Mouse (Mus musculus) urinary bladder, adult 2 months (tissue): Measurements from ENCODE around the gene F12. TPM values are rescaled to one million over a fixed set of nuclear protein-coding genes. Genes with fewer than 3 reads are reported as not detected.

Experiments used
- DNase-seq: peaks from one replicate; pipeline ENCODE4 v3.0.0; 2022; ENCODE audit warnings: low spot score
- polyA plus RNA-seq: library from polyadenylated mRNA; depleted of rRNA; stranded (reverse); fragments of >200 nt; gene quantifications from 2 replicates; pipeline ENCODE4 v1.2.3, GENCODE M21; 2012

F12 gene
- polyA plus RNA-seq, 1 experiment, result 0.07 TPM

DNA sequence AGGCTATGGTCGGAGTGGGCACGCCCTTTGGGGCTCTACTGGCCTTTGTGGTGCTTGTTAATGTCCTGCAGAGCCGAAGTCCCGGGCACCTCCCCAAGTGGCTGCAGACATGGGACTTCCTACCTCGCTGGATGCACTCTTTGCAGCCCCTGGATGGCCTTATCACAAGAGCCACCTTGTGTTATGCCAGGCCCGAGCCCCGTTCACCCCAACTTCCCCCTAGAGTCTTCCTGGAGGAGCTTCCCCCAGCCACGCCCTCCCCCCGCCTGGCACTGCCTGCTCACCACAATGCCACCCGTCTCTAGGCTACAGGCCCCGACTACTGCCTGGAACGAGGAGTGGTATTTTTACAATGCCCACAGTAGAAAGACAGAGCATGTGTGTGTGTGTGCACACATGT lies 13.3 kb downstream of the F12 start:
- DNase-seq, result no peak

DNA sequence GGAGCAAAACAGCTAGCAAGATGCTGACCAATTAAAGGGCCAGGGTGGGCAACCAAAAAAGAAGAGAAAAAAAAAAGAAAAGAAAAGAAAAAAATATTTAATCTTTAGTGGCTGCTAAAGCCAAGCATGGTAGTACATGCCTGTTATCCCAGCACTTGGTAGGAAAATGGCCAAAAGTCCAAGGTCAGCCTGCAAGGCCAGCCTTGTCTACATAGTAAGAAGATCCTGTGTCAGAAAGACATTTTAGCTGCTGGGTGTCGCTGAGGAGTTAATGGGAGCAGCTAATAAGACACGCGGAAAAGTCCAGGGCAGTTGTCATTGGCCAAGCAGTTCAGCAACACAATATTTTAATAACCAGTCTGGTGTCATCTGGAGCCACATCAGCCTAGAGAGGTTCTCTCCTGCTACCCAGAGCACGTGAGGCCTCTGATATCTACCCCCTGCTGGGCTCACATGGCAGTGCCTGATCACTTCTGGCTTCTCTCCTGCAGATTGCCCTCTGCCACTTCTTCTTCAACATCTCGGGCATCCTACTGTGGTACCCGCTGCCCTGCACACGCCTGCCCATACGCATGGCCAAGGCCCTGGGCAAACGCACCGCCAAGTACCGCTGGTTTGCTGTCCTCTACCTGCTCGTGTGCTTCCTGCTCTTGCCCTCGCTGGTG lies 13.8 kb downstream of the F12 start:
- no peak for DNase-seq

DNA sequence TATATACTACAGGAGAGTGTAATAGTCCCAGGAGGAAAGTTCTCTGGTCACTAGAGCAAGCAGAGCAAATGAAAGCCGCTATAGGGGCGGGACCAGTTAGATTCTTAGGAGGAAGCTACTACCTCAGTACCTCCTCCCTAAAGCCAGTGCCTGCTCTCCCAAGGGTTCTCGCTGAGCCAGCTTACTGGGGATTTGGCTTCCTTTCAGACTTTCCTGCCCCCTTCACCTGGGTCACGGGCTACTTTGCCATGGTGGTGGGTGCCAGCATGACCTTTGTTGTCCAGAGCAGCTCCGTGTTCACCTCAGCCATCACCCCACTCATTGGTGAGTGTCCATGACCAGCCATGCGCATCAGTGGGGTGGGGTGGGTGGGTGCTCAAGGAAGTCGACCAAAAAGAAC lies 14.8 kb downstream of the F12 start:
- DNase-seq, result no peak

GRCm38 (mm10) chr13:55408546-55409120 lies 18.0 kb downstream of the F12 start:
- DNase-seq, result no peak

DNA sequence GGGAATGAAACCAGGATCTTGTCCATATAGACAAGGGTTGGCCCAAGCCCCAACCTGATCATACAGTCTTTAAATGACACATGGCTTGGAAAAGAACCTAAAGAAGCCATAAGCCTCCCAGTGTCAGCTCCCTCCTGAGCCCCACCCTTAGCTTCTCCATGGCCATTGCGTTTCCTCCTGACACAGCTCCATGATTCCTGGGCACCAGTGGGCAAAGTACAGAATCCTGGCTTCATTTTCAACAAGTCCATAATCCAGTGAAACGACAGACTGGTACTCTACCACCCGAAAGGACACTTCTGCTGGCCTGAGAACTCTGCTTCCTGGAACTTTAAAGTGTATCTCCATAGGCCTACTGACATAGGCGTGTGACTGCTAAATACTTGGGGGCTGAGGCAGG lies 19.3 kb downstream of the F12 start:
- DNase-seq, result no peak

GRCm38 (mm10) chr13:55405783-55406390 lies 20.7 kb downstream of the F12 start:
- DNase-seq, result no peak

GRCm38 (mm10) chr13:55404853-55405782 lies 21.5 kb downstream of the F12 start:
- peak; percentile 60 for DNase-seq

DNA sequence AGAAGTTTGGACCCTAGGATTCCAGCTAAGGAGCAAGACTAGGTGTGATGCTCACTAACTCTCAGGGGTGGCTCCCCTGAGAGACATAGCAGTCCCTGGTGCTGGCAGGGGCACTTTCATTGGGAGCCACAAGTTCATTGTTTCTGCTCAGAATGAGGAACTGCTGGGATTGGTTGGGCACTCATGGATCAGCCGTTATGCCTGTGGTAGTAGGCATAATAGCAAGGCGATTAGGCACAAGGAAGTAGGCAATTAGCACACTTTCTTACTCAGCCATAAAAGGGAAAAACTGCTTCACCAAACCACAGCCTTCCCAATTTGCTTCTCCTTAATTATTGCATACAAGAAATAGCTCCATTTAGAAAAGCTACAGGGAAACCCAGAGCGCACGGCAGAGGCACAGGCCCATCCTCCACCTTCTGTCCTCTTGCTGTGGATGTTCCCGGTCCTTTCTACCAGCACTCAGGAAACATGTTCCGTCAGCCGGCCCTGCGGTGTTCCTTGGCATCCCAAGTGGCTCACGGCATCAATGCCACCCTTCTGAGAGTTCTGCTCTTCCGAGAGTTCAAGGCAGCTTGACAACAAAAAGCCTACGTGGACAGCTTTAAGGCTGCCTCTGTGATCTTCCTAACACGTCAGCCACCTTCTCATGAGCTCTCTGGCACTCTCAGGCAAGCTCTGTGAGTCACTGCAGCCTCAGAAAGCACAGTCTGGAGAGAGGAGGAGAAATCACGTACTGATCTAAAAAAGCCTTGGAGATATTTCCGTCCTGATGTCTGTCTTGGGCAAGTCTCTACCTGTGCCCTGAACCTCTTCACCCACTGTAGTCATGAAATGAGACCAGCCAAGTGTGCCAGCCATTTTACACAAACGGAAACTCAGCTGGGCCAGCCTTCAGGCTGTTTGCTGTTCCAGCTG lies 22.4 kb downstream of the F12 start:
- DNase-seq, result no peak

- DNase-seq, result no peak
Observed at GRCm38 (mm10) chr13:55403266-55403665, 23.3 kb downstream of the F12 start.

- no peak for DNase-seq
Observed at GRCm38 (mm10) chr13:55400039-55400346, 26.6 kb downstream of the F12 start.

DNA sequence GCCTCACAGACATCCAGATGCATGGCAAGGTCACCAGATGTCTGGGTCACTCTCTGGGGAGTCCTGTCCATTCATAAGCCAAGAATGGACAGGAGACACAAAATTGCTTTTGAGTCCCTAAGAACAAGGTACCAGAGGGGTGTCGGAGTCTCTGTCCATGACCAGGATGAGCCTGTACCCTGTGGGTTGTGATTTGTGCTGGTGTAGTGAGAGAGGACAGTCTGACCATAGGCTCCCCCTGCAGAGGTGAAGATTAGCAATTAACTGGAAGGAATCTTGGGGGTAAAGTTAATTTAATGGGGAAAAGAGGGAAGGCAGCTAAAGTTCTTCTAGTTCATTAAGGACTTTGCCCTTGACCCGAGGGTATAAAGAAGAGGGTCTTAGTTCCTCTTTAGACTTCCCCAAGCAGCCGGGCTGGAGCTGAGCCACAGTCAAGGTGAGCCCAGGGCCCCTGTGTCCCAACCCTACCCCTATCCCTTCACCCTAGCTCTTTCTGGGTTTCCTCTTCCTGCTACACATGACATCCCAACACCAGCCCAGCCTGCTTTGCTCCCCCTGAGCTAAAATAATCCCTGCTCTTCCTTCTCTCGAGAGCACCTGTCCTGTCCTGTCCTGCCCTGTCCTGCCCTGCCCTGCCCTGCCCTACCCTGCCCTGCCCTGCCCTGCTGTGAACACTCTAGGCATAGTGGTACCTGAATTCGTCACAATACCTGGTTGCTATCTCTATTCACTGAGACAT lies 27.1 kb downstream of the F12 start:
- DNase-seq, result no peak

DNA sequence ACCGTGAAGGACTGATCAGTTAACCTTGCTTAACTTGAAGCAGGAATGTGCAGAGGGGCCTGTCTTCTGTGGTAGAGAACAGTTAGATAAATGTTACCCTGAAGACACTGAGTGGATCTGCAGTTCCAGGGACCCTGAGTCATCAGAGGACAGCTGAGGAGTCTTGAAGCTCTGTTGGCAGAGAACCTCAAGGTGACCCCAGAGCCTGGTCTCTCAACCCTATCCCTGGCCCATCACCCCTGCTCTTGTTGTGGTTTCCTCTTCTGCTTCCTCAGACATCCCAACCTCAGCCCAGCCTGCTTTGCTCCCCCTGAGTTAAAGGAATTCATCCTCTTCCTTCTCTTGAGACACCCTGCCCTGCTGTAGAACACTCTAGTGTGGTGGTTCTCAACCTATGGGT lies 28.5 kb downstream of the F12 start, which contains the start of gene Slc34a1:
Gene Slc34a1 (plus strand): TSS at position 100 of the 400 bp plus-strand sequence.
- DNase-seq, result no peak

DNA sequence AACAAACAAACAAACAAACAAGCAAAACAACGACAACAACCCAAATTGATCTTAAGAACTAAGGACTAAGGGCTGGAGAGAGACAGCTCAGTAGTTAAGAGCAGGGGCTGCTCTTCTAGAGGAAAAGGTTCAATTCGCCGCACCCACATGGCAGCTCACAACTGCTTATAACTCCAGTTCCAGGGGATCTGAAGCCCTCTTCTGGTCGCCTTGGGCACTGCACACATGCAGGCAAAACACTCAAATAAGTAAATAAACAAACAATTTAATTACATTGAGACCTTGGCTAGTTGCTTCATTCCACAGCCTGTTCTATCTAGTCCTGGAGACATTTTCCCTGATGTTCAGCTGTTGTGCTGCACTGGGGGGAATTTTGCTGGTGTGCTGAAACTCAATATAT lies 33.7 kb downstream of the F12 start:
- no peak for DNase-seq

- no peak for DNase-seq
Observed at GRCm38 (mm10) chr13:55391626-55392029, 35.0 kb downstream of the F12 start.

- DNase-seq, result no peak
Observed at GRCm38 (mm10) chr13:55390644-55391043, 35.9 kb downstream of the F12 start.

- DNase-seq, result no peak
Observed at GRCm38 (mm10) chr13:55381790-55382189, 44.8 kb downstream of the F12 start.

GRCm38 (mm10) chr13:55378907-55379580 lies 47.5 kb downstream of the F12 start:
- no peak for DNase-seq

DNA sequence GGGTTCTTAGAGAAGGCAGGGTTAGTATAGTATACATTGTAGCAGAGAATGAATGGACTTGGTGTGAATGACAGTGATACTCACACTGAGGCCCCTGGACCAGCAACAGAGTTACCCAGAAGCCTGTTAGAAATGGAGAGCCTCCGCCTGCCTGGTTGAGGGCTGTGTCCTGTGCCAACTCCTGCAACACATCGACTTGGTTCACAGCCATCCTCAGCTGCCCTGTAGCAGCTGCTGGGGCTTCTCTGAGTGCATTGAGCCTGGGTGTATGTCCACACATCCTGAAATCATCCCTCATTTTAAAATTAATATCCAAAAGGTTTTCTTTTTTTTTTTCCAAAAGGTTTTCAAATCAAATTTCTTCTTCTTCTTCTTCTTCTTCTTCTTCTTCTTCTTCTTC lies 50.7 kb downstream of the F12 start:
- DNase-seq, result no peak

GRCm38 (mm10) chr13:55374206-55374924 lies 52.2 kb downstream of the F12 start:
- no peak for DNase-seq
